Mouse (Mus musculus) neural tube, embryonic 11.5 days (tissue): ENCODE results near the gene Zfp366. TPM values are rescaled to one million over a fixed set of nuclear protein-coding genes. Genes with fewer than 3 reads are reported as not detected.
"Not testable (repeated sequence)": the region's sequence is repeated elsewhere in the genome, so short reads cannot be mapped to it uniquely, and the experiment has no call there.

ENCODE experiments used
- ATAC-seq: fragments of 200-750 bp; cut with Nextera tagmentation; 2 replicates; pipeline ENCODE4 v1.8.0; 2017; ENCODE audit warnings: moderate number of reproducible peaks, mild to moderate bottlenecking, moderate TSS enrichment, moderate library complexity; ENCODE audit not compliant: insufficient read depth, low FRiP score, low TSS enrichment
- DNase-seq: peaks from one replicate; pipeline ENCODE4 v3.0.0-alpha.2; 2015; ENCODE audit warnings: low spot score
- H3K27ac ChIP-seq: fragments of 300-500 bp; sonication (generic); 2 replicates; pipeline ENCODE4 v1.5.1; 2014; ENCODE audit warnings: low read depth, mild to moderate bottlenecking, low read length
- H3K27me3 ChIP-seq: fragments of 300-500 bp; sonication (generic); 2 replicates; pipeline ENCODE4 v1.6.1; 2014; ENCODE audit warnings: mild to moderate bottlenecking, low read length, mixed read lengths; ENCODE audit not compliant: control insufficient read depth, insufficient read depth
- H3K36me3 ChIP-seq: fragments of 300-500 bp; sonication (generic); 2 replicates; pipeline ENCODE4 v1.6.1; 2014; ENCODE audit warnings: mild to moderate bottlenecking, low read length, moderate library complexity, mixed read lengths; ENCODE audit not compliant: control insufficient read depth, insufficient read depth
- H3K4me1 ChIP-seq: fragments of 300-500 bp; sonication (generic); 2 replicates; pipeline ENCODE4 v1.6.1; 2014; ENCODE audit warnings: low read length, mixed read lengths; ENCODE audit not compliant: control insufficient read depth, insufficient read depth
- H3K4me2 ChIP-seq: fragments of 300-500 bp; sonication (generic); 2 replicates; pipeline ENCODE4 v1.6.1; 2014; ENCODE audit warnings: low read depth, mild to moderate bottlenecking, moderate library complexity
- H3K4me3 ChIP-seq: fragments of 300-500 bp; sonication (generic); 2 replicates; pipeline ENCODE4 v1.5.1; 2014; ENCODE audit warnings: low read depth, low read length
- H3K9ac ChIP-seq: fragments of 300-500 bp; sonication (generic); 2 replicates; pipeline ENCODE4 v1.6.1; 2014; ENCODE audit warnings: mild to moderate bottlenecking, low read length
- H3K9me3 ChIP-seq: fragments of 300-500 bp; sonication (generic); 2 replicates; pipeline ENCODE4 v1.6.1; 2016; ENCODE audit warnings: low read length; ENCODE audit not compliant: control insufficient read depth
- WGBS: fragments of 180-500 bp; shearing (Covaris S2); extraction: QIAGEN DNeasy Blood & Tissue Kit; methylation state at CpG from one replicate; pipeline ENCODE4 v1.1.7; 2014; 5-methylcytosine and 5-hydroxymethylcytosine counted together
- polyA plus RNA-seq: library from polyadenylated mRNA; unstranded; fragments of >200 nt; fragmentation: Nextera tagmentation; extraction: Ambion mirVana; gene quantifications from 2 replicates; pipeline ENCODE4 v1.2.1, GENCODE M21; 2014

Zfp366 gene
- polyA plus RNA-seq, 1 experiment from 2014 or later, result 0.85 TPM

DNA sequence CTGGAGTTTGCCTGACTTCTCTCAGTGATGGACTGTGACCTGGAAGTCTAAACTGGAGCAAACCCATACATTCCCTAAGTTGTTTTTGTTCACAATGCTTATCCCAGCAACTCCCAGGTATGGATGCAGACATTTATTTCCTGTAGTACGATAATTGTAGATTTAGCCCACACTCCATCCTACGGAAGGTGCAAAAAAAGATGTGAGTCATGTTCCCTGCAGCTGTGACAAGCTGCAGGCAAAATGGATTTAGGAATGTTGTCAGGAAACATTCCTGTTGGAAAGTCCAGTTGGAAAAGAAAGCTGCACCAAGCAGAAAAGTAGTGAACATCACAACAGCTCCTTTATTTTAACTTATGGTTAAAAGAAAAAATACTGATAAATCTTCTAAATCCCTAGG, 26.9 kb upstream of the Zfp366 start:
- no peak overlapping the region for H3K27ac ChIP-seq
- no peak for ATAC-seq
- no peak overlapping the region for H3K9ac ChIP-seq
- 93% methylated on average over 2 of the region's 2 CpGs for WGBS
- H3K4me2 ChIP-seq, result no peak overlapping the region
- no peaks in the 10 kb centered on the region for H3K9me3 ChIP-seq
- H3K27me3 ChIP-seq, result no peaks in the 10 kb centered on the region
- no peak overlapping the region for H3K4me3 ChIP-seq
- no peaks in the 10 kb centered on the region for H3K4me1 ChIP-seq
- no peak for DNase-seq
- no peaks in the 10 kb centered on the region for H3K36me3 ChIP-seq

DNA sequence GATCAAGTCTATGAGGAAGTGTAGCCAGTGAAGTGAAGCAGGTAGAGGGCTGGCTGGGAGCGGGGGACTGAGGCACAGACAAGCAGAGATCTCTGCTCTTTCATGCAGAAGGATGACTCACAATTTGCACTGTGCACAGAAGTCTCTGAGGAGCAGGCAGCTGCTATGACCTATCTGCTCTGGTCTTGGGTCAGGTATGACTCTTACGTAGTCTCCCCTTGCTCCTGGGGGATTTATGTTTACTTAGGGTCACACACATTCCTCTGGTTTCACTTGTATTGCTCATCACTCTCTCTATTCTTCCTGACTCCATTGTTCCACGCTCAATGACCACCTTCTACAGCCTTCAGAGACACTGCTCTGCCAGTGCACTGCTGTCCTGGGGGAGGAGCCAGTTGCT, 25.9 kb upstream of the Zfp366 start:
- no peak overlapping the region for H3K4me3 ChIP-seq
- no peaks in the 10 kb centered on the region for H3K9me3 ChIP-seq
- H3K4me2 ChIP-seq, result no peak overlapping the region
- no peaks in the 10 kb centered on the region for H3K27me3 ChIP-seq
- no peak overlapping the region for H3K27ac ChIP-seq
- ATAC-seq (no peak), DNase-seq (no peak)
- H3K9ac ChIP-seq, result no peak overlapping the region
- H3K36me3 ChIP-seq, result no peaks in the 10 kb centered on the region
- no peaks in the 10 kb centered on the region for H3K4me1 ChIP-seq
- whole genome bisulfite sequencing, result 83% methylated on average over 3 of the region's 3 CpGs

DNA sequence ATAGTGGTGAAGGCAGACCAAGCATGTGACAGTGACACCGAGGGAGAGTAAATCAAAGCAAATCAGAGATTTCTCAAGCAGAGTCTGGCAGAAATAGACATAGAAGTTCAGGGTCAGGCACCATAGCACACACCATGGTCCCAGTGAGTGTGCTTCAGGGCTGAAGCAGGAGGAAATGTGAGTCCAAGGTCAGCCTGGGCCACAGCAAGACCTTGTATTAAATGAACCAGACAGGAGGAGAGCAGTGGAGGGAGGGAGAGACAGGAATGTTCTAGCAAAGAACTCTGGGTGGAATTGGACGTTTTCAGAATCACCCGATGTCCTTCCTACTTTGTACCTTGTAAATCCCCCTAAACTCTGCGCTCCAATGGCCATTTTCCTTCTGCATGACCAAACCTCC, 21.6 kb upstream of the Zfp366 start:
- no peaks in the 10 kb centered on the region for H3K9me3 ChIP-seq
- H3K4me2 ChIP-seq, result no peak overlapping the region
- ATAC-seq (no peak), DNase-seq (no peak)
- no peaks in the 10 kb centered on the region for H3K4me1 ChIP-seq
- H3K27ac ChIP-seq, result no peak overlapping the region
- 76% methylated on average over 4 of the region's 4 CpGs for WGBS
- no peak overlapping the region for H3K9ac ChIP-seq
- no peaks in the 10 kb centered on the region for H3K36me3 ChIP-seq
- H3K4me3 ChIP-seq, result no peak overlapping the region
- no peaks in the 10 kb centered on the region for H3K27me3 ChIP-seq

DNA sequence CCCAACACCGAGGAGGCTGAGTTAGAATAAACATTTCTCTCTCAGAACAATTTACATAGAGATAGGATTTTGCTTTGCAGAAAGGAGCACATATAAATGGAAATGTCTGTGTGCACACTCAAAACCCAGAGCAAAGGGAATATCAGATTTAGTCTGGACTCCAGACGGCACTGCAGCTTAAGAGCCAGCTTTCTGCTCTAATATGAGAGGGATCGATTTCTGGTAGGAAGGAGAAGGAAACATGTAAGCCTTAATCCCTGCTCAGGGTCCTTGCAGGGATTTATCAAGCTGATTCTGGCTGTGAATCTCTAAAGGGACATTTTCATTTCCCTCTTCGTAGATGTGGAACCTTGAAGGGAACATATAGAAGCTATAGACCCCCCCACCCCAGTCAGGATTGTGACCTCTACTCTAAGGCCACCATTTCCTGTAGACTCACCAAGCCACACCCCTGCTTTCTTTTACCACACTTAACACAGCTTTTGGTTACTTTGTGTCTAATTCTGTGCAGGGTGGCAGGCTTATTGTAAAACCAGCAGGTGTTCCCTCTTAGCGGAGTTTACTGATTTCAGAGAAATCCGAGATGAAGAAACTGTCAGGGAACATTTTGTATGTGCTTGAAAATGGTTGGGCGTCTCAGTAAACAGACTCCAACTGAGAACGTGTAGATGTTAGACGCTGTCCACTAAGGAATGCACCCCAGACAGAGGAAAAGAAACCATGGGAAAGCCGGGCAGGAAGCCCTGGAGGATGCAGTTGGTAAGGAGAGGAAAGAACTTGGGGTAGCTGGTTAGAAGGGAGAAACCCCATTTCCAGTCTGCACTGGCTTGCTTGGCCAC, 20.9 kb upstream of the Zfp366 start:
- H3K4me1 ChIP-seq, result no peaks in the 10 kb centered on the region
- no peak for ATAC-seq
- no peak overlapping the region for H3K4me2 ChIP-seq
- no peak overlapping the region for H3K9ac ChIP-seq
- no peaks in the 10 kb centered on the region for H3K36me3 ChIP-seq
- DNase-seq, result no peak
- 39% methylated on average over 10 of the region's 10 CpGs for WGBS
- no peak overlapping the region for H3K4me3 ChIP-seq
- H3K27ac ChIP-seq, result 0 out of 2 replicates have a peak overlapping the region, but pooled peaks have one; percentile 1
- H3K9me3 ChIP-seq, result no peaks in the 10 kb centered on the region
- no peaks in the 10 kb centered on the region for H3K27me3 ChIP-seq

DNA sequence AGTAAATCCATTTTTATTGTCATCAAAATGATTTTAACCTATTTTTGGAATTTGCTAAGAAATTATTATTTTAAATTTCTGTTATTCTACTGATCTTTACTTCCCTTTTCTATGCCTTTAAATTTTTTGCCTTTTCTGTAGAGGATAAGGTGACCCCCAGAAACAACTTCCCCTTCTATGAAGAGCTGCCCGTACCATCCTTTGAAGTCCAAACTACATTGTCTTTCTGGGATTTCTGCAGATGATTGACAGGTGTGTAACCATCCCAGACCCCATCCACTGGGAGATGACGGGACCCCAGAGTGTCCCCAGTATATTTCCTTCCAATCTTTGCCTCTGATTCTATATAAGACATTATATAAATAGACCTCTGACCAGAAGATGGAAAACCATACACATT, 20.3 kb upstream of the Zfp366 start:
- no peak overlapping the region for H3K9ac ChIP-seq
- H3K4me2 ChIP-seq, result no peak overlapping the region
- no peak overlapping the region for H3K4me3 ChIP-seq
- WGBS, result 78% methylated on average over 2 of the region's 2 CpGs
- no peaks in the 10 kb centered on the region for H3K9me3 ChIP-seq
- no peaks in the 10 kb centered on the region for H3K27me3 ChIP-seq
- ATAC-seq, result no peak
- no peaks in the 10 kb centered on the region for H3K4me1 ChIP-seq
- no peaks in the 10 kb centered on the region for H3K36me3 ChIP-seq
- H3K27ac ChIP-seq, result no peak overlapping the region
- no peak for DNase-seq

DNA sequence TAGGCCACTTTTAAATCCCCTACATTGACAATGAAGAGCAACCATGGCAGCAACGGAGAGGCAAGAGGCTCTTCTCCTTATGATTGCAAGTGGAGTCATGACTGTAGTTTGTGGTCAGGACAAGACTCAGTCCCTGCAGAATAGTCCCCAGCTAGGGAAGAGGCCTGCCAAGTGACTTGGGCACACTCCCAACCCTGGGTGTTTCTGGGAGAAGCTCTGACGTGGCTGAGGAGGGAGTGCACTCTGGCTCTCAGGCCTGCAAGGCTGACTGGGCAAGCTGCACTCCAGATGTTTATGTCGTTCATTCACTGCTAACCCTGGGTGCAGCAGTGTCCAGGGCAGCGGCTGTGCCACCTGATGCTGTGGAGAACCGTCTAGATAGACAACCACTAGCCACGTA, 15.2 kb upstream of the Zfp366 start:
- Histone ChIP-seq H3K27me3 (no peaks in the 10 kb centered on the region), H3K27ac (no peak overlapping the region), H3K4me1 (no peaks in the 10 kb centered on the region), H3K9me3 (no peaks in the 10 kb centered on the region), H3K9ac (no peak overlapping the region), H3K4me2 (no peak overlapping the region), H3K36me3 (no peaks in the 10 kb centered on the region), H3K4me3 (no peak overlapping the region)
- ATAC-seq, result no peak
- no peak for DNase-seq
- WGBS, result 76% methylated on average over 6 of the region's 6 CpGs

DNA sequence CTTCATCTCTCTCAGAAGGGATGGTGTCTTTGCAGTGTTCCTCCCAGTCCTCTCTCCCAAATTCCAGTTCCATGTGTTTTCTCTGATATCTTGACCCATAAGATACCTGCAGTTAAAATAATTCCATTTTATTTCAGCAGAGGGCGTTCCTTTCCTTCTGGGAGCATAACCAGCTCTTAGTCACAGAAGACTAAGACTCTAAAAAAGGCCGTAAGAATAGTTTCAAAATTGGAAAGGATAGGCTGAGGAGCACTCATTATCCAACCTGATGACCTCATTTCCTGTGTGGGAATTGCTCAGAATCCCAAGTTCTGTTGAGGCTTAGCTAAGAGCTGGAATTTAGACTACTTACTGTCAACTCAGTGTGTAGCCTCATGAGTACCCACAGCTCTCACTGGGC, 14.3 kb upstream of the Zfp366 start:
- 48% methylated on average over 2 of the region's 2 CpGs for WGBS
- Histone ChIP-seq H3K4me3 (no peak overlapping the region), H3K36me3 (no peaks in the 10 kb centered on the region), H3K9ac (no peak overlapping the region), H3K4me1 (no peaks in the 10 kb centered on the region), H3K27me3 (no peaks in the 10 kb centered on the region), H3K9me3 (no peaks in the 10 kb centered on the region), H3K4me2 (no peak overlapping the region), H3K27ac (no peak overlapping the region)
- DNase-seq (no peak), ATAC-seq (no peak)

DNA sequence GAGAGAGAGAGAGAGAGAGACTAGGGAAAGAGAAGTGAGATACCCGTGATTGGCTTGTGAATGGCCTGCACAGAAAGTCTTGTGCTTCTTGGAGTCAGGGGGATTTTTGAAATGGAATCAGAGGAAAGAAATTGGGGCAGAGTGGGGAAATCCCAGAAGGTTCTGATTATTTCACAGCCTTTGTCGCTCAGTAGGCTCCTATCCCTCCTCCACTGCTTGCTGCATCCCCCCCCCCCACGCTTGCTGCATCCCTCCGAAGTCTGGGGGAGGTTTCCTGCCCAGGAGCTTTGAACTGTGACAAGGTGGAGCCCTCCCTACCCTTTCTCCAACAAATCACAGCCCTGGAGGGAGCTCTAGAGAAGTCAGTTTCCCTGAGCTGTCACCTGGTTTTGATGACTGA, 10.8 kb upstream of the Zfp366 start:
- Histone ChIP-seq H3K4me3 (no peak overlapping the region), H3K9ac (no peak overlapping the region), H3K4me2 (no peak overlapping the region), H3K27ac (no peak overlapping the region), H3K27me3 (no peaks in the 10 kb centered on the region), H3K4me1 (no peaks in the 10 kb centered on the region), H3K36me3 (no peaks in the 10 kb centered on the region), H3K9me3 (no peaks in the 10 kb centered on the region)
- DNase-seq, result no peak
- 43% methylated on average over 4 of the region's 4 CpGs for WGBS
- ATAC-seq, result no peak

DNA sequence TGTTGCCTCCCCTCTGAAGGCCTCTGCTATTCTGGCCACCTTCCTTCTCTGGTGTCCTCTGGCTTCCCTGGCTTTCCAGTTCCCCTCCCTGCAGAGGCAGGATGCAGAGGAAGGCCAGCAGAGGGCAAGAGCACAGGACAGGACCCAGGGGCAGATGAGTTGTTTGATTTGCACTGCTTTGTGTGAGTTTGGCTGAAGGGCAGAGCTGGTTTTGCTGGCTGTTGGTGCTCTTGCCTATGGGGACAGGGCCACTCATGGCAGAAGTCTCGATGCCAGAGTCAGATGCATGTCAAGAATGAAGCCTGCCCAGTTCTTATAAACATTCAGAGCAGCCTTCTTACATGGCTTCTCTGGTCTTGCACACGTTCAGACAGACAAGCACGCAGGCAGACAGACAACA, 1.8 kb upstream of the Zfp366 start:
- H3K4me1 ChIP-seq, ATAC-seq, H3K27me3 ChIP-seq, H3K9ac ChIP-seq, DNase-seq, H3K27ac ChIP-seq, H3K9me3 ChIP-seq, H3K36me3 ChIP-seq, H3K4me2 ChIP-seq, H3K4me3 ChIP-seq: not testable (repeated sequence)
- WGBS, result 92% methylated on average over 3 of the region's 3 CpGs
